In genomic region chr10:90112662-90113061, GRCm38 (mm10) we compare ENCODE assay signal across 14 mouse cellular contexts.
DNase-seq lines count a peak whose midpoint lies in the region; ATAC-seq lines count a peak whose summit lies in the region.
"Had no signal": no experiment of that assay in that cellular context is flagged by ENCODE, and none has a peak within 500 bp of the region (broad histone marks: within the 10 kb centered on the region; RNA-seq: fewer than 3 reads in every experiment).

No protein-coding gene starts in this region.

- no peak overlapping the region for H3K27ac ChIP-seq in heart, embryonic 11.5 days (ENCODE audit: low read depth, low read length)
- no peak overlapping the region for H3K27ac ChIP-seq in limb, embryonic 11.5 days (replicated peaks; ENCODE audit: low read depth, low read length)
- H3K27ac ChIP-seq in limb, embryonic 10.5 days, result no peak overlapping the region
- H3K27ac ChIP-seq: hindbrain, embryonic 12.5 days; layer of hippocampus, adult 2 months; limb, embryonic 12.5 days had no signal

- intact Hi-C loops in heart, postnatal 10 days (cut with DNase I), result no loop called here

- no peak for ATAC-seq in heart, embryonic 11.5 days (replicated peaks; ENCODE audit: insufficient number of reproducible peaks, low FRiP score, low TSS enrichment)
- peak; percentile 48; the same call in 1 of the 2 replicates for ATAC-seq in limb, embryonic 11.5 days (ENCODE audit: insufficient number of reproducible peaks, low FRiP score, low TSS enrichment, low read depth)
- ATAC-seq: CD4-positive, CD25-positive, alpha-beta regulatory T cell, adult 4 months had no signal

- H3K4me1 ChIP-seq in heart, embryonic 11.5 days (ENCODE audit: control insufficient read depth, insufficient read depth, low read length), result no peaks in the 10 kb centered on the region
- H3K4me1 ChIP-seq in limb, embryonic 11.5 days (ENCODE audit: control insufficient read depth, insufficient read depth, low read length), result no peaks in the 10 kb centered on the region
- no peaks in the 10 kb centered on the region for H3K4me1 ChIP-seq in limb, embryonic 10.5 days
- H3K4me1 ChIP-seq: hindbrain, embryonic 12.5 days; limb, embryonic 12.5 days; megakaryocyte, embryonic 14.5 days had no signal

- H3K36me3 ChIP-seq in heart, embryonic 11.5 days (ENCODE audit: control insufficient read depth, insufficient read depth, low read length), result no peaks in the 10 kb centered on the region
- H3K36me3 ChIP-seq in limb, embryonic 11.5 days (ENCODE audit: control insufficient read depth, insufficient read depth, low read length), result no peaks in the 10 kb centered on the region
- no peaks in the 10 kb centered on the region for H3K36me3 ChIP-seq in limb, embryonic 10.5 days
- H3K36me3 ChIP-seq: hindbrain, embryonic 12.5 days; limb, embryonic 12.5 days had no signal

- no peaks in the 10 kb centered on the region for H3K27me3 ChIP-seq in heart, embryonic 11.5 days (ENCODE audit: control insufficient read depth, insufficient read depth, low read length)
- no peaks in the 10 kb centered on the region for H3K27me3 ChIP-seq in limb, embryonic 11.5 days (ENCODE audit: control insufficient read depth, insufficient read depth, low read length)
- H3K27me3 ChIP-seq in limb, embryonic 10.5 days (ENCODE audit: low read depth, poor library complexity, severe bottlenecking), result no peaks in the 10 kb centered on the region
- H3K27me3 ChIP-seq: hindbrain, embryonic 12.5 days; limb, embryonic 12.5 days; megakaryocyte, embryonic 14.5 days had no signal

- no peak overlapping the region for H3K4me3 ChIP-seq in heart, embryonic 11.5 days (ENCODE audit: low read depth, low read length)
- no peak overlapping the region for H3K4me3 ChIP-seq in limb, embryonic 11.5 days (ENCODE audit: low read depth, low read length)
- H3K4me3 ChIP-seq in limb, embryonic 10.5 days, result no peak overlapping the region
- H3K4me3 ChIP-seq: hindbrain, embryonic 12.5 days; layer of hippocampus, adult 2 months; limb, embryonic 12.5 days; megakaryocyte, embryonic 14.5 days had no signal

- no peaks in the 10 kb centered on the region for H3K9me3 ChIP-seq in heart, embryonic 11.5 days (replicated peaks; ENCODE audit: control insufficient read depth, low read length)
- H3K9me3 ChIP-seq in limb, embryonic 11.5 days (ENCODE audit: control insufficient read depth, low read length), result no peaks in the 10 kb centered on the region
- no peaks in the 10 kb centered on the region for H3K9me3 ChIP-seq in limb, embryonic 10.5 days (replicated peaks)
- H3K9me3 ChIP-seq: hindbrain, embryonic 12.5 days; limb, embryonic 12.5 days; megakaryocyte, embryonic 14.5 days had no signal

- no peak overlapping the region for H3K4me2 ChIP-seq in heart, embryonic 11.5 days
- H3K4me2 ChIP-seq in limb, embryonic 11.5 days (ENCODE audit: low read depth, severe bottlenecking), result no peak overlapping the region
- H3K4me2 ChIP-seq: hindbrain, embryonic 12.5 days; limb, embryonic 12.5 days had no signal

- no peak overlapping the region for H3K9ac ChIP-seq in heart, embryonic 11.5 days (ENCODE audit: low read depth, low read length)
- H3K9ac ChIP-seq in limb, embryonic 11.5 days (ENCODE audit: low read length), result no peak overlapping the region
- H3K9ac ChIP-seq: hindbrain, embryonic 12.5 days; limb, embryonic 12.5 days had no signal

- 50% methylated on average over 5 of the region's 5 CpGs for WGBS in heart, embryonic 11.5 days (ENCODE audit: insufficient replicate concordance)
- WGBS in limb, embryonic 11.5 days, result 59% methylated on average over 5 of the region's 5 CpGs
- 71% methylated on average over 5 of the region's 5 CpGs for WGBS in limb, embryonic 10.5 days

- peak; percentile 57 to 64 for DNase-seq in heart, adult 18-20 months
- no peak for DNase-seq in limb, embryonic 11.5 days (ENCODE audit: low spot score)
- no peak for DNase-seq in limb, embryonic 10.5 days (ENCODE audit: low spot score)
- peak; percentile 50 to 60 for DNase-seq in heart, postnatal 10 days
- DNase-seq in lung, postnatal 25 days (ENCODE audit: low spot score), result peak; percentile 7
- no peak for DNase-seq in thymus, postnatal 25 days
- DNase-seq in left cerebral cortex, adult 11 months (ENCODE audit: low spot score), result no peak
- DNase-seq: embryo, embryonic 11 days had no signal

Comparison
In these comparisons a context has a peak if more than half of its experiments do, and no peak if none do; other contexts are left out.
1. DNase-seq: peak in heart, adult 18-20 months (2 of 2), heart, postnatal 10 days (2 of 2) and lung, postnatal 25 days (single experiment); none in limb, embryonic 11.5 days (single experiment), limb, embryonic 10.5 days (single experiment), thymus, postnatal 25 days (single experiment) and left cerebral cortex, adult 11 months (single experiment).